Mouse (Mus musculus) lung, postnatal 0 days (tissue): Measurements from ENCODE around the gene Eva1c. TPM values are rescaled to one million over a fixed set of nuclear protein-coding genes. Genes with fewer than 3 reads are reported as not detected.

ENCODE experiments used
- ATAC-seq: fragments of 200-750 bp; cut with Nextera tagmentation; 2 replicates; pipeline ENCODE4 v1.8.0; 2017; ENCODE audit warnings: moderate library complexity
- DNase-seq: peaks from one replicate; pipeline ENCODE4 v3.0.0-alpha.2; 2016; ENCODE audit warnings: low spot score
- H3K27ac ChIP-seq: fragments of 300-500 bp; sonication (generic); 2 replicates; pipeline ENCODE4 v1.5.1; 2014; ENCODE audit warnings: antibody characterized with exemption, mild to moderate bottlenecking, low read length, mixed read lengths
- H3K27me3 ChIP-seq: fragments of 300-500 bp; sonication (generic); replicated peaks from 2 replicates; pipeline ENCODE4 v1.6.1; 2014; ENCODE audit warnings: low read length, mixed read lengths; ENCODE audit not compliant: insufficient read depth
- H3K36me3 ChIP-seq: fragments of 300-500 bp; sonication (generic); 2 replicates; pipeline ENCODE4 v1.6.1; 2014; ENCODE audit warnings: low read length, mixed read lengths; ENCODE audit not compliant: insufficient read depth
- H3K4me1 ChIP-seq: fragments of 300-500 bp; sonication (generic); 2 replicates; pipeline ENCODE4 v1.6.1; 2014; ENCODE audit warnings: antibody characterized with exemption, low read depth, low read length, mixed read lengths; ENCODE audit not compliant: insufficient read depth
- H3K4me2 ChIP-seq: fragments of 300-500 bp; sonication (generic); replicated peaks from 2 replicates; pipeline ENCODE4 v1.6.1; 2014; ENCODE audit warnings: low read depth, mild to moderate bottlenecking, low read length, moderate library complexity, mixed read lengths
- H3K4me3 ChIP-seq: fragments of 300-500 bp; sonication (generic); 2 replicates; pipeline ENCODE4 v1.5.1; 2014; ENCODE audit warnings: low read depth, low read length
- H3K9ac ChIP-seq: fragments of 300-500 bp; sonication (generic); replicated peaks from 2 replicates; pipeline ENCODE4 v1.6.1; 2014; ENCODE audit warnings: low read depth, mild to moderate bottlenecking
- H3K9me3 ChIP-seq: fragments of 300-500 bp; sonication (generic); 2 replicates; pipeline ENCODE4 v1.6.1; 2016; ENCODE audit warnings: low read length, mixed read lengths
- CTCF ChIP-seq: IDR thresholded peaks from 2 replicates; pipeline ENCODE4 v1.5.1; 2016; ENCODE audit warnings: antibody characterized with exemption, mild to moderate bottlenecking
- EP300 ChIP-seq: IDR thresholded peaks from 2 replicates; pipeline ENCODE4 v1.6.1; 2016; ENCODE audit warnings: antibody characterized with exemption, mild to moderate bottlenecking, control low read depth
- WGBS: fragments of 180-500 bp; shearing (Covaris S2); extraction: QIAGEN DNeasy Blood & Tissue Kit; methylation state at CpG from one replicate; pipeline ENCODE4 v1.1.7; 2014; 5-methylcytosine and 5-hydroxymethylcytosine counted together
- polyA plus RNA-seq: library from polyadenylated mRNA; unstranded; fragments of >200 nt; fragmentation: Nextera tagmentation; extraction: Ambion mirVana; gene quantifications from 2 replicates; pipeline ENCODE4 v1.2.1, GENCODE M21; 2015

Gene Eva1c
- polyA plus RNA-seq, 1 experiment from 2014 or later, result 9.6 TPM

DNA sequence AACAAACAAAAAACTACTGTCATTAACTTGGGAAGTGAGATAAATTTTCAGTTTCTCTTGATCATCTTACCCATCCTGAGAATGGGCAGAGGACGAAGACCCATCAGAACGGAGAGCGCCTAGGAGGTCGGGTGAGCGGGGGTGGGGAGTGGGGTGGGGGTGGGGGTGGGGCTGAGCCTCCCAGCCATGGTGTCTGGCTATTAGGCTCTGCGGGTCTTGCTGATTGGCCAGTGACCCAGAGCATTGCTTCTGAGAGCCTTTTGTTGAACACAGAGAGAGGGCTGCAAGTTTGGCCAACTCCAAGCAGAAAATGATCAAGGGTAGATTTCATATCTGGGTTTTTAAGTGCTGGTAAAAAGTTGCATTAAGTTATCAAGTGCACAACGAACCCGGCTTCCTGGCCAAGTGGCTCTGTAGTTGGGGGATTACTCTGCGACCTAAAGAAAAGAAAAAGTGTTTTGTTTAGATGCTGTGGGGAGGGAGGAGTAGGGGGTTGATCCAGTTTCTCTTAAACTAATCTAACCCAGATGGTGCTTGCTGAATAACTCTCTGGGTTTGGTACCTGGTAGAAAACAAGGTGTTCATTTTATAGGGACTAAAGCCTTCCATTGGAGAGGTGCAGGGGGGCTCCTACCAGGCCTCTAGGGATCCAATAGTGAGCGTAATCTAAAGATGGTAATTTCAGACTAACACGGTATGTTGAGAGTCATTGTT lies 25.3 kb downstream of the Eva1c start:
- 68% methylated on average over 11 of the region's 11 CpGs for WGBS
- Histone ChIP-seq H3K9me3 (no peaks in the 10 kb centered on the region), H3K4me3 (no peak overlapping the region), H3K36me3 (no peaks in the 10 kb centered on the region), H3K27me3 (no peaks in the 10 kb centered on the region), H3K9ac (no peak overlapping the region), H3K4me1 (no peaks in the 10 kb centered on the region), H3K27ac (no peak overlapping the region), H3K4me2 (no peak overlapping the region)
- DNase-seq, result no peak
- TF ChIP-seq EP300 (no peak), CTCF (no peak)
- ATAC-seq, result no peak

DNA sequence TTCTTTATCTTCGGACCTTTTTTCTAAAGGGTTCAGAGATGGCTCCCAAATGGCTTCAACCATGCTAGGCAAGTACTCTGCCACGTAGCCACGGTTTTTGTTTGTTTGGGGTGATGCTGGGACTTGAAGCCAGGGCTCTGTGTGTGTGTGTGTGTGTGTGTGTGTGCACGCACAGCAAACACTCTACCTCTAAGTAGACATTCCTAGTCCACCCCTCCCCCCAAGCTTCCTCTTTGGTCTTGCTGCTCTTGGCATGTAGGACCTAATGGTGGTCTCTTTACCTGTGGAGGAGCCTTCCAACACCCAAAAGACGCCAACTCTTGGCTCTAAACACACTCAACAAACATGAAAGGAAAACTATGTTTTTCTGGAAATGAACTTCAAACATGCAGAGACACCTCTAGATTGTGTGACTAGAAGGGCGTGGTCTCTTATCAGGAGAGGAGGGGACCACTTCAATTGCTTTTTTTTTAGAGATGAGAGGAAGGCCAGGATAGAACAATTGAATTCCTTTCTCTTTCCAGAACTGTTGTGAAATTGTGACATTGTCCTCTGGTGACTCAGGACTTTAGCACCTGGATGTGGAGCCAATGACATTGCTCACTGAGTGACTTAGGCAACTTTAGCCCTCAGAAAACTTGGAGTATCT lies 30.2 kb downstream of the Eva1c start:
- no peaks in the 10 kb centered on the region for H3K4me1 ChIP-seq
- 63% methylated on average over 6 of the region's 6 CpGs for WGBS
- no peaks in the 10 kb centered on the region for H3K36me3 ChIP-seq
- ATAC-seq (peak; percentile 88), DNase-seq (peak; percentile 85)
- no peak overlapping the region for H3K4me3 ChIP-seq
- no peak overlapping the region for H3K9ac ChIP-seq
- H3K27me3 ChIP-seq, result no peaks in the 10 kb centered on the region
- no peak overlapping the region for H3K4me2 ChIP-seq
- H3K27ac ChIP-seq, result peak overlapping the region; percentile 23; the same call in 1 of the 2 replicates
- no peaks in the 10 kb centered on the region for H3K9me3 ChIP-seq
- no peak for TF ChIP-seq CTCF
- peak; percentile 88 for TF ChIP-seq EP300

DNA sequence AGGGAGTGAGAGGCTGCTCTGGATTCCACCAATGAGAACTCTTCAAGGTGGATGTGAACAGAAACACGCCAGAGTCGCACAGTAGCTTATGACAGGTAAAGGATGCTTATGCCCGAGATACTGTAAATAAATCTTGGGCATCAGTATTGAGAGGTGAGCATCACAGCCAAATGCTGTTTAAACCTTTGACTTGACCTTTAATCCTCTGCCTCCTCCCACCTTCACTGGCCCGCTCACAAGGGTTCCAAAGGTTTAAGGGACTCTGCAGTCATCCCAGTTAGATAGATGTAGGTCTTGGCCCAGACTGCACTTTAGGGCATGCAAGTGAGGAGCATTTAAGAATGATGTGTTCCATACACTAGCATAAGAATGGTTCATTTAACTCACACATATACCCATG lies 31.7 kb downstream of the Eva1c start:
- no peaks in the 10 kb centered on the region for H3K36me3 ChIP-seq
- 83% methylated on average over 4 of the region's 4 CpGs for WGBS
- H3K4me3 ChIP-seq, result no peak overlapping the region
- H3K4me2 ChIP-seq, result no peak overlapping the region
- no peak for ATAC-seq
- TF ChIP-seq EP300 (no peak), CTCF (no peak)
- no peak overlapping the region for H3K9ac ChIP-seq
- DNase-seq, result no peak
- H3K27me3 ChIP-seq, result no peaks in the 10 kb centered on the region
- H3K27ac ChIP-seq, result no peak overlapping the region
- H3K9me3 ChIP-seq, result no peaks in the 10 kb centered on the region
- no peaks in the 10 kb centered on the region for H3K4me1 ChIP-seq

DNA sequence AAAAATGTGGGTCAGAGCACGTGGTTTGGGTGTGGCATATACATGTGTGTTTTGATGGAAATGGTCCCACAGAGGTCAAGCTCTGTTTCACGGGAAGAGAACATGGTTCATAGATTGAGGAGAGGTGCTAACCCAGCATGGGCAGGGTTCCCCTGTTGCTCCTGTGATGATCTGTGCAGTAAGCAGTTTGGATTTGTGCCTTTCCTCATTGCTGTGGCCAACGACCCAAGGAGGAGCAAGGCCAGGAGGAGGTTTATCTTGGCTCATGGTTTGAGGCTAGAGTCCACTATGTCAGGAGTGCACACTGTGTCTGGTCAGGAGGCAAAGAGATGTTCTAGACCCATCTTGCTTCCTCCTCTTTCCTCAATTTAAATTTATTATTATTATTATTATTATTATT lies 36.5 kb downstream of the Eva1c start:
- H3K36me3 ChIP-seq, result no peaks in the 10 kb centered on the region
- H3K9me3 ChIP-seq, result no peaks in the 10 kb centered on the region
- DNase-seq, result no peak
- H3K27ac ChIP-seq, result no peak overlapping the region
- TF ChIP-seq EP300 (no peak), CTCF (no peak)
- no peak overlapping the region for H3K9ac ChIP-seq
- 63% methylated on average over 3 of the region's 3 CpGs for WGBS
- H3K4me1 ChIP-seq, result no peaks in the 10 kb centered on the region
- no peaks in the 10 kb centered on the region for H3K27me3 ChIP-seq
- H3K4me3 ChIP-seq, result no peak overlapping the region
- H3K4me2 ChIP-seq, result no peak overlapping the region
- no peak for ATAC-seq

DNA sequence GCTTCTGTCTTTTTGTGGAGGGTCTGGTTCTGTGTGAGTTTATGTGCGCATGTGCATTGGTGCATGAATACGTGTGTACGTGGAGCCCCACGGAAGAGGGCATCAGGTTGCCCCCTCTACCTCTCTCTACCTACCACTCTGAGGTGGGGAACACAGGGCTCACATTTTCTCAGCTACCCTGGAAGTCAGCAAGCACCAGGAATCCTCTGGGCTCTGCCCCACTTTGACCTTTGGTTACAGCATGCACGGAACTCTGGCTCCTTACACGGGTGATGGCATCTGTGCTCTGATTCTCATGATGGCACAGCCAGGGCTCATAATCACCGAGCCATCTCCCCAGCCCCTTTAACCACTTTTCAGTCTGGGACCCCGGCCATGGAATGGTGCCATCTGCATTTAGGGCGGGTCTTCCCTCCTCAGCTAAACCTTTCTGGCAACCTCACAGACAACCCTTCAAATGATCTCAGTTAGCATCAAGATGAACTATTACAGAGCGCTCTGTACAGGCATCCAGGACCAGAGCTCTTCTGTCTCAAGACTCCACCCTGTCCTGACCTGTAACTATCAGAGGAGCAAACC lies 37.0 kb downstream of the Eva1c start:
- no peaks in the 10 kb centered on the region for H3K9me3 ChIP-seq
- WGBS, result 79% methylated on average over 10 of the region's 10 CpGs
- H3K4me1 ChIP-seq, result no peaks in the 10 kb centered on the region
- H3K27me3 ChIP-seq, result no peaks in the 10 kb centered on the region
- DNase-seq (no peak), ATAC-seq (no peak)
- TF ChIP-seq EP300 (no peak), CTCF (no peak)
- no peak overlapping the region for H3K27ac ChIP-seq
- H3K4me2 ChIP-seq, result no peak overlapping the region
- H3K36me3 ChIP-seq, result no peaks in the 10 kb centered on the region
- H3K9ac ChIP-seq, result no peak overlapping the region
- no peak overlapping the region for H3K4me3 ChIP-seq

GRCm38 (mm10) chr16:90864693-90865092 lies 38.2 kb downstream of the Eva1c start:
- Histone ChIP-seq H3K9me3 (no peaks in the 10 kb centered on the region), H3K9ac (no peak overlapping the region), H3K27ac (no peak overlapping the region), H3K4me2 (no peak overlapping the region), H3K4me1 (no peaks in the 10 kb centered on the region), H3K27me3 (no peaks in the 10 kb centered on the region), H3K36me3 (no peaks in the 10 kb centered on the region), H3K4me3 (no peak overlapping the region)
- TF ChIP-seq CTCF (no peak), EP300 (no peak)
- DNase-seq (peak; percentile 44), ATAC-seq (peak; percentile 19; the same call in 1 of the 2 replicates)
- 46% methylated on average over 7 of the region's 7 CpGs for WGBS
